Mouse (Mus musculus) testis, adult 2 months (tissue): ENCODE measurements around the gene Dnah2.

Experiments
- CTCF ChIP-seq: fragments of 200-500 bp; IDR thresholded peaks from 2 replicates; pipeline ENCODE4 v1.5.1; 2012; ENCODE audit warnings: low read depth, mild to moderate bottlenecking, inconsistent platforms, low read length, moderate library complexity; ENCODE audit not compliant: control insufficient read depth, insufficient read depth, insufficient replicate concordance
- POLR2A ChIP-seq: fragments of 200-500 bp; IDR thresholded peaks from 2 replicates; pipeline ENCODE4 v1.6.1; 2012; ENCODE audit warnings: low read depth, mild to moderate bottlenecking, inconsistent platforms, low read length, moderate library complexity; ENCODE audit not compliant: control insufficient read depth

- TF ChIP-seq CTCF (no peak), POLR2A (no peak)
These were observed 163.9 kb downstream of the Dnah2 start for GRCm38 (mm10) chr11:69384979-69385378.
